Mouse (Mus musculus) adrenal gland, adult 10 weeks (tissue): ENCODE results near the gene Gm13271. TPM values are rescaled to one million over a fixed set of nuclear protein-coding genes. Genes with fewer than 3 reads are reported as not detected.

ENCODE experiments used
- polyA plus RNA-seq: library from polyadenylated mRNA; stranded (reverse); fragments of 350-450 nt; fragmentation: Illumina TruSeq; extraction: RNeasy Lipid Tissue Mini Kit (QIAGEN cat#74804); gene quantifications from one replicate; pipeline ENCODE4 v1.2.3, GENCODE M21; 2014; ENCODE audit warnings: low read depth, low replicate concordance

Gene Gm13271
- not detected for polyA plus RNA-seq

GRCm38 (mm10) chr4:88754818-88755340 lies at the start of gene Gm13271:
TSS of gene Gm13271 (plus strand) at chr4:88754868.

DNA sequence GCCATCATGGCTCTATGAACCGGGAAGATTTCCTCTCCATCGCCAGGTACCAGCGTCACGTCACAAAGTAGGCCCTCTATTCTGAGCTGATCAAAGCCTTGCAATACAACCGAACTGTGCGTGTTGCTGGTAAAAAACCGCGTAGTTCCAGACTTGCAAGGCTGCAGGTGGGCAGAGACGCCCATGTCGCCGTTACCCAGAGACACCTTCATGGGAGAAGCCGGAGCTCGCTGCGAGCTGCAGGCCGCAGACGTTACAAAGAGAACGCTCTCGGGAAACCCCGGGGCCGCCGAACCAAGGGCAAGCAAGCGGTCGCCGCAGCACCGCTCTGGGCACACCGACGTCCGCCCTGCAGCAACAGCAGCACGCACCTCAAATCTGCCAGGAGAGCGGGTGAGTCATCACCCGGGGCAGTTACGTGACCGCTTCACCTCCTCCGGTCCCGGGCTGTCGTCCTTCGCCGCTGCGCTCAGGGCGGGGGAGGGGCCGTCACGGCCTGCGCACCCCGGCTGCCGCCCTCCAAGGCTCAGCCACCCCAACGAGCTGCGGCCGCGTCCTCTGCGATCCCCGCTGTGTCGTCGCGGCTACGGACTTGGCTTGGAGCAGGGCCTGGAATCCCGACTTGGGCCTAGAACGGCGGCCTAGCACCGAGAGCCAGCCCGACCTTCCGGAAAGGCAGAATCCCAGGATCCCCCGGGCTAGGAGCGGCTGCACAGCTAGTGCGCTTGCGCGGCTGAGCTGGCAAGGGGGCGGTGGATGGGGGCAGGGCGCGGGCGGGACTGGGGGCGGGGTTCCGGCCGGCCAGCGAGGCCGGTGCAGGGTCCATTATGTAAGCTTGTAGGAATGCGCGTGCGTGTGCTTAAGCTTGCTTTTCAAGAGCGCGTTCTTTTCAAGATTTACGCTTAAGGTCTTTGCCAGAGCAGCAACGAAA lies 32.6 kb upstream of the Gm13271 start, which contains the start of the genes Gm26566 and Klhl9:
Gene Gm26566 (plus strand): TSS at position 15 of the 931 bp plus-strand sequence.
Gene Klhl9 (minus strand): TSS at position 675 of the 931 bp plus-strand sequence.

GRCm38 (mm10) chr4:88759610-88760268 lies 5.1 kb downstream of the Gm13271 start, which contains the start of gene Gm13283:
TSS of gene Gm13283 (plus strand) at chr4:88760119.

DNA sequence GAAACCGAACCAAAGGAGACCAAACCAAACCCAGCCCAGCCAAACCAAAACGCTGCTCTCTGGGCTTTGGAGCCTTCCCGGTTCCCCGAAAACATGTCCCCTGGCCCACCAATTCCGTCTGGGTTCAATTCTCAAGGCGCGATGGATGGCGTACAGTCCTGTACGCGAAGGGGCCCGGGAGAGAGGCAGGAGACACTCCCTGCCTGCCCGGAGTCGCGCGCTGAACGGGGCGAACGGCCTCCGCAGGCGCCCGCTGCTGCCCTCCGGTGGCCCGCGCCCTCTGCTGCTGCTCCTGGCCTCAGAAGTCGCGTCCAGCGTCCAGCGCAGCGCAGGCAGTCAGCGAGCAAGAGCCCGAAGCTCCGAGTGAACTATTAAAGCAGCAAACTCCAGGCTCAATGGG lies 18.9 kb downstream of the Gm13271 start, which contains the start of gene Gm13290:
Gene Gm13290 (plus strand): TSS at position 301 of the 400 bp plus-strand sequence.

DNA sequence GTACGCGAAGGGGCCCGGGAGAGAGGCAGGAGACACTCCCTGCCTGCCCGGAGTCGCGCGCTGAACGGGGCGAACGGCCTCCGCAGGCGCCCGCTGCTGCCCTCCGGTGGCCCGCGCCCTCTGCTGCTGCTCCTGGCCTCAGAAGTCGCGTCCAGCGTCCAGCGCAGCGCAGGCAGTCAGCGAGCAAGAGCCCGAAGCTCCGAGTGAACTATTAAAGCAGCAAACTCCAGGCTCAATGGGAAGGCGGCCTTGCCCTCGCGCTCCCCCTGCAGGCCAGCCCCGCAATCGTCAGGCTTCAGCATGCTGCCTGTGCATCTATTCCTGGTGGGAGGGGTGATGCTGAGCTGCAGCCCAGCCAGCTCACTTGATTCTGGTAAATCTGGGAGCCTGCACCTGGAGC lies 22.0 kb downstream of the Gm13271 start, which contains the start of gene Gm13289:
Gene Gm13289 (plus strand): TSS at position 301 of the 400 bp plus-strand sequence.

DNA sequence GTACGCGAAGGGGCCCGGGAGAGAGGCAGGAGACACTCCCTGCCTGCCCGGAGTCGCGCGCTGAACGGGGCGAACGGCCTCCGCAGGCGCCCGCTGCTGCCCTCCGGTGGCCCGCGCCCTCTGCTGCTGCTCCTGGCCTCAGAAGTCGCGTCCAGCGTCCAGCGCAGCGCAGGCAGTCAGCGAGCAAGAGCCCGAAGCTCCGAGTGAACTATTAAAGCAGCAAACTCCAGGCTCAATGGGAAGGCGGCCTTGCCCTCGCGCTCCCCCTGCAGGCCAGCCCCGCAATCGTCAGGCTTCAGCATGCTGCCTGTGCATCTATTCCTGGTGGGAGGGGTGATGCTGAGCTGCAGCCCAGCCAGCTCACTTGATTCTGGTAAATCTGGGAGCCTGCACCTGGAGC lies 24.9 kb downstream of the Gm13271 start, which contains the start of gene Gm13272:
Gene Gm13272 (plus strand): TSS at position 301 of the 400 bp plus-strand sequence.

DNA sequence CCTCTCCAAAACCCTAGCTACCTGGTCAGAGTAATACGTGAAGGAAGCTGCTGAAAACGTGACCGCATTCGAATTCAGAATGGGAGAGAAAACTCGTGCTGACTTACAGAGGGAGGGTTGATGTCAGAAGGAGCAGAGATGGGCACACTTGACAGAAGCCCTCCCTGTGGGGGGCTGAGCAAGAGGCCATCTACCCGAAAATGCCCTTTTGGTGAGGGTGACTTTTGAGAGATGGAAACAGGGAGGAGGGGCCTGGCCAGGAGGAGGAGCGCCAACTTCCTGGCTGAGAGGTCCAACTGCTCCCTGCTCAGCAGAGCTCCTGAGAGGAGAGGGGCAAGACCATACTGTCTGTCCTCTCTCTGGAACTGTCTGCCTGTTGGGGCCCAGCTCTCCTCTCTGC lies 27.2 kb downstream of the Gm13271 start, which contains the start of gene Ifnz:
Gene Ifnz (plus strand): TSS at position 301 of the 400 bp plus-strand sequence.

GRCm38 (mm10) chr4:88785409-88785808 lies 30.7 kb downstream of the Gm13271 start, which contains the start of gene Gm13276:
TSS of gene Gm13276 (plus strand) at chr4:88785709.

GRCm38 (mm10) chr4:88788402-88788801 lies 33.7 kb downstream of the Gm13271 start, which contains the start of gene Gm13277:
TSS of gene Gm13277 (plus strand) at chr4:88788632.

GRCm38 (mm10) chr4:88791250-88791649 lies 36.6 kb downstream of the Gm13271 start, which contains the start of gene Gm13278:
TSS of gene Gm13278 (plus strand) at chr4:88791550.

DNA sequence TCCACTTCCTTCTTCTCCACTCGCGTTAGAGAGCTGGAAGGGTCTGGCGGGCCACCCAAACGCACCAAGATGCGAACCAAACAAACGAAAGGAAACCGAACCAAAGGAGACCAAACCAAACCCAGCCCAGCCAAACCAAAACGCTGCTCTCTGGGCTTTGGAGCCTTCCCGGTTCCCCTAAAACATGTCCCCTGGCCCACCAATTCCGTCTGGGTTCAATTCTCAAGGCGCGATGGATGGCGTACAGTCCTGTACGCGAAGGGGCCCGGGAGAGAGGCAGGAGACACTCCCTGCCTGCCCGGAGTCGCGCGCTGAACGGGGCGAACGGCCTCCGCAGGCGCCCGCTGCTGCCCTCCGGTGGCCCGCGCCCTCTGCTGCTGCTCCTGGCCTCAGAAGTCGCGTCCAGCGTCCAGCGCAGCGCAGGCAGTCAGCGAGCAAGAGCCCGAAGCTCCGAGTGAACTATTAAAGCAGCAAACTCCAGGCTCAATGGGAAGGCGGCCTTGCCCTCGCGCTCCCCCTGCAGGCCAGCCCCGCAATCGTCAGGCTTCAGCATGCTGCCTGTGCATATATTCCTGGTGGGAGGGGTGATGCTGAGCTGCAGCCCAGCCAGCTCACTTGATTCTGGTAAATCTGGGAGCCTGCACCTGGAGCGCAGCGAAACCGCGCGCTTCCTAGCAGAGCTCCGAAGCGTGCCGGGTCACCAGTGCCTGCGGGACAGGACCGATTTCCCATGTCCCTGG lies 39.4 kb downstream of the Gm13271 start, which contains the start of gene Gm13275:
Gene Gm13275 (plus strand): TSS at position 552 of the 740 bp plus-strand sequence.

GRCm38 (mm10) chr4:88797097-88797496 lies 42.4 kb downstream of the Gm13271 start, which contains the start of gene Gm13279:
TSS of gene Gm13279 (plus strand) at chr4:88797397.

GRCm38 (mm10) chr4:88799365-88799764 lies 44.7 kb downstream of the Gm13271 start, which contains the start of gene Gm13285:
TSS of gene Gm13285 (plus strand) at chr4:88799665.

DNA sequence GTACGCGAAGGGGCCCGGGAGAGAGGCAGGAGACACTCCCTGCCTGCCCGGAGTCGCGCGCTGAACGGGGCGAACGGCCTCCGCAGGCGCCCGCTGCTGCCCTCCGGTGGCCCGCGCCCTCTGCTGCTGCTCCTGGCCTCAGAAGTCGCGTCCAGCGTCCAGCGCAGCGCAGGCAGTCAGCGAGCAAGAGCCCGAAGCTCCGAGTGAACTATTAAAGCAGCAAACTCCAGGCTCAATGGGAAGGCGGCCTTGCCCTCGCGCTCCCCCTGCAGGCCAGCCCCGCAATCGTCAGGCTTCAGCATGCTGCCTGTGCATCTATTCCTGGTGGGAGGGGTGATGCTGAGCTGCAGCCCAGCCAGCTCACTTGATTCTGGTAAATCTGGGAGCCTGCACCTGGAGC lies 48.3 kb downstream of the Gm13271 start, which contains the start of gene Gm13287:
Gene Gm13287 (plus strand): TSS at position 301 of the 400 bp plus-strand sequence.

Other genes with a start within 250 kb of the Gm13271 start
- gene Ifnb1, start 232.1 kb upstream of the Gm13271 start, polyA plus RNA-seq, result not detected
- gene Ifna15, start 196.6 kb upstream of the Gm13271 start, polyA plus RNA-seq, result not detected
- not detected for gene Ifna14, start 183.1 kb upstream of the Gm13271 start, polyA plus RNA-seq
- gene Ifna9, start 162.5 kb upstream of the Gm13271 start, polyA plus RNA-seq, result not detected
- gene Ifna12, start 151.5 kb upstream of the Gm13271 start, polyA plus RNA-seq, result not detected
- gene C87499, start 120.5 kb upstream of the Gm13271 start, polyA plus RNA-seq, result not detected
- not detected for gene Ifna13, start 110.4 kb upstream of the Gm13271 start, polyA plus RNA-seq
- not detected for gene Ifna16, start 77.9 kb upstream of the Gm13271 start, polyA plus RNA-seq
- gene Ifna2, start 71.0 kb upstream of the Gm13271 start, polyA plus RNA-seq, result not detected
- not detected for gene Ifnab, start 63.5 kb upstream of the Gm13271 start, polyA plus RNA-seq
- gene Gm26566, start 33.1 kb upstream of the Gm13271 start, polyA plus RNA-seq, result not detected
- 192 TPM for gene Klhl9, start 32.4 kb upstream of the Gm13271 start, polyA plus RNA-seq
- not detected for gene Gm13283, start 5.3 kb downstream of the Gm13271 start, polyA plus RNA-seq
- gene Gm13290, start 19.0 kb downstream of the Gm13271 start, polyA plus RNA-seq, result not detected
- not detected for gene Gm13289, start 22.1 kb downstream of the Gm13271 start, polyA plus RNA-seq
- gene Gm13272, start 25.0 kb downstream of the Gm13271 start, polyA plus RNA-seq, result not detected
- gene Ifnz, start 27.3 kb downstream of the Gm13271 start, polyA plus RNA-seq, result not detected
- gene Gm13276, start 30.8 kb downstream of the Gm13271 start, polyA plus RNA-seq, result not detected
- not detected for gene Gm13277, start 33.8 kb downstream of the Gm13271 start, polyA plus RNA-seq
- gene Gm13278, start 36.7 kb downstream of the Gm13271 start, polyA plus RNA-seq, result not detected
- gene Gm13275, start 39.6 kb downstream of the Gm13271 start, polyA plus RNA-seq, result not detected
- not detected for gene Gm13279, start 42.5 kb downstream of the Gm13271 start, polyA plus RNA-seq
- gene Gm13285, start 44.8 kb downstream of the Gm13271 start, polyA plus RNA-seq, result not detected
- gene Gm13287, start 48.4 kb downstream of the Gm13271 start, polyA plus RNA-seq, result not detected
- gene Gm13288, start 50.7 kb downstream of the Gm13271 start, polyA plus RNA-seq, result not detected
- gene Ifna7, start 61.4 kb downstream of the Gm13271 start, polyA plus RNA-seq, result not detected
- gene Ifna11, start 65.1 kb downstream of the Gm13271 start, polyA plus RNA-seq, result not detected
- not detected for gene Ifna6, start 72.5 kb downstream of the Gm13271 start, polyA plus RNA-seq
- not detected for gene Ifna5, start 80.7 kb downstream of the Gm13271 start, polyA plus RNA-seq
- not detected for gene Ifna4, start 87.0 kb downstream of the Gm13271 start, polyA plus RNA-seq
- gene Ifna1, start 95.2 kb downstream of the Gm13271 start, polyA plus RNA-seq, result not detected
- gene Ifne, start 125.3 kb downstream of the Gm13271 start, polyA plus RNA-seq, result not detected